In genomic region chr7:141434464-141434863, GRCm38 (mm10) we compare ENCODE assay signal across 8 mouse cellular contexts. TPM values are rescaled to one million over a fixed set of nuclear protein-coding genes. Genes with fewer than 3 reads are reported as not detected.
DNase-seq lines count a peak whose midpoint lies in the region; ATAC-seq and TF ChIP-seq lines count a peak whose summit lies in the region.

No protein-coding gene starts in this region.

- no peaks in the 10 kb centered on the region for H3K9me3 ChIP-seq in kidney, embryonic 14.5 days (ENCODE audit: control insufficient read depth, low read length)
- H3K9me3 ChIP-seq in forebrain, embryonic 13.5 days (replicated peaks): no peaks in the 10 kb centered on the region
- no peaks in the 10 kb centered on the region for H3K9me3 ChIP-seq in intestine, postnatal 0 days (ENCODE audit: control insufficient read depth)
- H3K9me3 ChIP-seq in liver, embryonic 16.5 days (replicated peaks; ENCODE audit: control insufficient read depth, low read length): no peaks in the 10 kb centered on the region

- H3K4me2 ChIP-seq in kidney, embryonic 14.5 days (replicated peaks; ENCODE audit: low read depth, low read length): peak overlapping the region; percentile 75
- peak overlapping the region; percentile 94 for H3K4me2 ChIP-seq in forebrain, embryonic 13.5 days
- peak overlapping the region; percentile 78 for H3K4me2 ChIP-seq in intestine, postnatal 0 days (replicated peaks; ENCODE audit: low read depth)
- peak overlapping the region; percentile 82 for H3K4me2 ChIP-seq in liver, embryonic 16.5 days (ENCODE audit: low read depth, low read length)

- peaks cover 49% of the 10 kb centered on the region for H3K36me3 ChIP-seq in kidney, embryonic 14.5 days (ENCODE audit: control insufficient read depth, insufficient read depth, low read length)
- peaks cover 52% of the 10 kb centered on the region for H3K36me3 ChIP-seq in forebrain, embryonic 13.5 days (ENCODE audit: poor library complexity, severe bottlenecking)
- peaks cover 51% of the 10 kb centered on the region for H3K36me3 ChIP-seq in intestine, postnatal 0 days (ENCODE audit: control insufficient read depth, insufficient read depth)
- peaks cover 13% of the 10 kb centered on the region for H3K36me3 ChIP-seq in liver, embryonic 16.5 days (ENCODE audit: control insufficient read depth, insufficient read depth)
- H3K36me3 ChIP-seq in small intestine, adult 2 months (ENCODE audit: control insufficient read depth, insufficient read depth, low read length): peaks cover 38% of the 10 kb centered on the region

- peaks cover 30% of the 10 kb centered on the region for H3K4me1 ChIP-seq in kidney, embryonic 14.5 days (ENCODE audit: control insufficient read depth, insufficient read depth, low read length)
- H3K4me1 ChIP-seq in bone marrow, adult 2 months (ENCODE audit: control insufficient read depth, insufficient read depth, low read length): peaks cover 4% of the 10 kb centered on the region
- peaks cover 61% of the 10 kb centered on the region for H3K4me1 ChIP-seq in forebrain, embryonic 13.5 days
- peaks cover 16% of the 10 kb centered on the region for H3K4me1 ChIP-seq in intestine, postnatal 0 days (replicated peaks; ENCODE audit: control insufficient read depth, insufficient read depth, low read length)
- peaks cover 45% of the 10 kb centered on the region for H3K4me1 ChIP-seq in liver, embryonic 16.5 days (ENCODE audit: control insufficient read depth, low read depth, low read length)
- peaks cover 28% of the 10 kb centered on the region for H3K4me1 ChIP-seq in small intestine, adult 2 months (ENCODE audit: control insufficient read depth, insufficient read depth, insufficient read length, low read length)

- DNase-seq in kidney, adult 8-10 months: no peak

- no peaks in the 10 kb centered on the region for H3K27me3 ChIP-seq in kidney, embryonic 14.5 days (ENCODE audit: control insufficient read depth, insufficient read depth, low read length)
- H3K27me3 ChIP-seq in forebrain, embryonic 13.5 days: no peaks in the 10 kb centered on the region
- no peaks in the 10 kb centered on the region for H3K27me3 ChIP-seq in intestine, postnatal 0 days (replicated peaks; ENCODE audit: control insufficient read depth, insufficient read depth, low read length)
- H3K27me3 ChIP-seq in liver, embryonic 16.5 days (ENCODE audit: control insufficient read depth, insufficient read depth, low read depth, low read length): no peaks in the 10 kb centered on the region
- no peaks in the 10 kb centered on the region for H3K27me3 ChIP-seq in small intestine, adult 2 months (ENCODE audit: control insufficient read depth, insufficient read depth, low read length)

- no peak for ATAC-seq in kidney, embryonic 14.5 days (ENCODE audit: low FRiP score, low TSS enrichment)
- ATAC-seq in forebrain, embryonic 13.5 days: peak; percentile 33
- no peak for ATAC-seq in intestine, postnatal 0 days
- ATAC-seq in liver, embryonic 16.5 days (ENCODE audit: low read depth): no peak
- no peak for ATAC-seq in megakaryocyte progenitor cell, adult 5-6 weeks (replicated peaks; ENCODE audit: poor library complexity)

- 0 out of 2 replicates have a peak, but pooled peaks have one; percentile 17 for TF ChIP-seq POLR2A in bone marrow, adult 2 months (IDR thresholded peaks at IDR 0.05; ENCODE audit: borderline replicate concordance, control insufficient read depth, low read depth, low read length)
- no peak for TF ChIP-seq POLR2A in small intestine, adult 2 months (IDR thresholded peaks at IDR 0.05; ENCODE audit: low read depth, low read length)

- peak overlapping the region; percentile 47 for H3K4me3 ChIP-seq in kidney, embryonic 14.5 days (ENCODE audit: low read length)
- H3K4me3 ChIP-seq in bone marrow, adult 2 months (replicated peaks; ENCODE audit: control insufficient read depth, low read depth, low read length): peak overlapping the region; percentile 71
- H3K4me3 ChIP-seq in forebrain, embryonic 13.5 days: peak overlapping the region; percentile 61
- peak overlapping the region; percentile 43 for H3K4me3 ChIP-seq in intestine, postnatal 0 days (ENCODE audit: low read depth, low read length)
- H3K4me3 ChIP-seq in liver, embryonic 16.5 days (ENCODE audit: low read depth, low read length): peak overlapping the region; percentile 60
- peak overlapping the region; percentile 74 for H3K4me3 ChIP-seq in small intestine, adult 2 months (ENCODE audit: low read depth, low read length)

- 10% methylated on average over 8 of the region's 8 CpGs for WGBS in kidney, embryonic 14.5 days
- 22% methylated on average over 8 of the region's 8 CpGs for WGBS in bone marrow, adult 2 months
- 10% methylated on average over 8 of the region's 8 CpGs for WGBS in forebrain, embryonic 13.5 days
- 17% methylated on average over 8 of the region's 8 CpGs for WGBS in intestine, postnatal 0 days
- 34% methylated on average over 8 of the region's 8 CpGs for whole genome bisulfite sequencing in liver, embryonic 16.5 days (ENCODE audit: insufficient replicate concordance)
- WGBS in small intestine, adult 2 months: 23% methylated on average over 8 of the region's 8 CpGs

- no peak for TF ChIP-seq CTCF in bone marrow, adult 2 months (IDR thresholded peaks at IDR 0.05; ENCODE audit: control insufficient read depth, insufficient read depth, low read length)
- no peak for TF ChIP-seq CTCF in intestine, postnatal 0 days (IDR thresholded peaks at IDR 0.05; ENCODE audit: low read depth)
- no peak for TF ChIP-seq CTCF in small intestine, adult 2 months (IDR thresholded peaks at IDR 0.05; ENCODE audit: extremely low read depth, insufficient read length, insufficient replicate concordance, low read depth, low read length)

- H3K9ac ChIP-seq in kidney, embryonic 14.5 days (ENCODE audit: low read depth, low read length): peak overlapping the region; percentile 58; the same call in 1 of the 2 replicates
- H3K9ac ChIP-seq in forebrain, embryonic 13.5 days: peak overlapping the region; percentile 82
- H3K9ac ChIP-seq in intestine, postnatal 0 days (ENCODE audit: low read depth, low read length): peak overlapping the region; percentile 40; the same call in 1 of the 2 replicates
- peak overlapping the region; percentile 63 for H3K9ac ChIP-seq in liver, embryonic 16.5 days (ENCODE audit: low read depth, low read length)

- H3K27ac ChIP-seq in kidney, embryonic 14.5 days (ENCODE audit: low read depth, low read length): no peak overlapping the region
- 0 out of 2 replicates have a peak overlapping the region, but pooled peaks have one; percentile 5 for H3K27ac ChIP-seq in bone marrow, adult 2 months (ENCODE audit: control insufficient read depth, insufficient read depth, low read depth, low read length, poor library complexity)
- H3K27ac ChIP-seq in forebrain, embryonic 13.5 days: peak overlapping the region; percentile 87
- H3K27ac ChIP-seq in intestine, postnatal 0 days (ENCODE audit: low read depth, low read length): peak overlapping the region; percentile 78; the same call in 1 of the 2 replicates
- no peak overlapping the region; the same call in 1 of the 2 replicates for H3K27ac ChIP-seq in liver, embryonic 16.5 days (ENCODE audit: low read length)
- peak overlapping the region; percentile 50 for H3K27ac ChIP-seq in small intestine, adult 2 months (ENCODE audit: insufficient read depth, low read depth, low read length)

RNA-seq across cellular contexts. Expression of gene Slc25a22, which starts 3.2 kb away (rescaled TPM):
- 22.0 and 34.1 TPM in 2 replicates for polyA plus RNA-seq in kidney, embryonic 14.5 days (2014; fragmentation: Nextera tagmentation; extraction: Ambion mirVana)
- polyA plus RNA-seq in bone marrow, adult 2 months (2011; ENCODE audit: insufficient read depth, insufficient read length, low replicate concordance, missing spikeins): 18.1 and 30.3 TPM in 2 replicates
- polyA plus RNA-seq in forebrain, embryonic 13.5 days (2015; fragmentation: Nextera tagmentation; extraction: Ambion mirVana): 58.2 and 65.1 TPM in 2 replicates
- polyA plus RNA-seq in intestine, postnatal 0 days (2015; fragmentation: Nextera tagmentation; extraction: Ambion mirVana): 65.8 and 67.7 TPM in 2 replicates
- 18.7 and 20.7 TPM in 2 replicates for polyA plus RNA-seq in liver, embryonic 16.5 days (2015; fragmentation: Nextera tagmentation; extraction: Ambion mirVana)
- polyA plus RNA-seq in small intestine, adult 2 months (2012; rRNA removed): 104 and 488 TPM in 2 replicates
- 15.5 and 19.8 TPM in 2 replicates for total RNA-seq in megakaryocyte progenitor cell, adult 5-6 weeks (2015)
- total RNA-seq in megakaryocyte progenitor cell, adult 5-6 weeks (2017): 4.4 and 5.3 TPM in 2 replicates

RNA-seq across cellular contexts. Expression of gene Cend1, which starts 5.2 kb away (rescaled TPM):
- polyA plus RNA-seq in kidney, embryonic 14.5 days (2014; fragmentation: Nextera tagmentation; extraction: Ambion mirVana): 0.46 and 1.6 TPM in 2 replicates
- polyA plus RNA-seq in bone marrow, adult 2 months (2011; ENCODE audit: insufficient read depth, insufficient read length, low replicate concordance, missing spikeins): 3.4 TPM in 1 of 2 replicates, not detected in the other
- 27.3 and 27.5 TPM in 2 replicates for polyA plus RNA-seq in forebrain, embryonic 13.5 days (2015; fragmentation: Nextera tagmentation; extraction: Ambion mirVana)
- polyA plus RNA-seq in intestine, postnatal 0 days (2015; fragmentation: Nextera tagmentation; extraction: Ambion mirVana): 2.7 and 3.3 TPM in 2 replicates
- polyA plus RNA-seq in liver, embryonic 16.5 days (2015; fragmentation: Nextera tagmentation; extraction: Ambion mirVana): not detected in 2 replicates
- polyA plus RNA-seq in small intestine, adult 2 months (2012; rRNA removed): 0.84 and 1.0 TPM in 2 replicates
- total RNA-seq in megakaryocyte progenitor cell, adult 5-6 weeks (2015): not detected in 2 replicates
- total RNA-seq in megakaryocyte progenitor cell, adult 5-6 weeks (2017): not detected in 2 replicates

RNA-seq across cellular contexts. Expression of gene Pidd1, which starts 9.4 kb away (rescaled TPM):
- polyA plus RNA-seq in kidney, embryonic 14.5 days (2014; fragmentation: Nextera tagmentation; extraction: Ambion mirVana): 9.1 and 14.1 TPM in 2 replicates
- polyA plus RNA-seq in bone marrow, adult 2 months (2011; ENCODE audit: insufficient read depth, insufficient read length, low replicate concordance, missing spikeins): 19.4 and 39.6 TPM in 2 replicates
- polyA plus RNA-seq in forebrain, embryonic 13.5 days (2015; fragmentation: Nextera tagmentation; extraction: Ambion mirVana): 10.9 and 13.4 TPM in 2 replicates
- 1.4 and 1.6 TPM in 2 replicates for polyA plus RNA-seq in intestine, postnatal 0 days (2015; fragmentation: Nextera tagmentation; extraction: Ambion mirVana)
- polyA plus RNA-seq in liver, embryonic 16.5 days (2015; fragmentation: Nextera tagmentation; extraction: Ambion mirVana): 8.8 and 9.7 TPM in 2 replicates
- polyA plus RNA-seq in small intestine, adult 2 months (2012; rRNA removed): 5.8 and 13.9 TPM in 2 replicates
- 14.2 and 14.4 TPM in 2 replicates for total RNA-seq in megakaryocyte progenitor cell, adult 5-6 weeks (2015)
- 9.7 and 11.2 TPM in 2 replicates for total RNA-seq in megakaryocyte progenitor cell, adult 5-6 weeks (2017)

RNA-seq across cellular contexts. Expression of gene Rplp2, which starts 12.7 kb away (rescaled TPM):
- 1,491 and 1,701 TPM in 2 replicates for polyA plus RNA-seq in kidney, embryonic 14.5 days (2014; fragmentation: Nextera tagmentation; extraction: Ambion mirVana)
- 2,580 and 2,615 TPM in 2 replicates for polyA plus RNA-seq in bone marrow, adult 2 months (2011; ENCODE audit: insufficient read depth, insufficient read length, low replicate concordance, missing spikeins)
- polyA plus RNA-seq in forebrain, embryonic 13.5 days (2015; fragmentation: Nextera tagmentation; extraction: Ambion mirVana): 939 and 1,119 TPM in 2 replicates
- polyA plus RNA-seq in intestine, postnatal 0 days (2015; fragmentation: Nextera tagmentation; extraction: Ambion mirVana): 968 and 992 TPM in 2 replicates
- 644 and 698 TPM in 2 replicates for polyA plus RNA-seq in liver, embryonic 16.5 days (2015; fragmentation: Nextera tagmentation; extraction: Ambion mirVana)
- polyA plus RNA-seq in small intestine, adult 2 months (2012; rRNA removed): 287 and 441 TPM in 2 replicates
- 2,968 and 3,129 TPM in 2 replicates for total RNA-seq in megakaryocyte progenitor cell, adult 5-6 weeks (2015)
- 2,070 and 2,265 TPM in 2 replicates for total RNA-seq in megakaryocyte progenitor cell, adult 5-6 weeks (2017)

RNA-seq across cellular contexts. Expression of gene Gatd1, which starts 20.5 kb away (rescaled TPM):
- polyA plus RNA-seq in kidney, embryonic 14.5 days (2014; fragmentation: Nextera tagmentation; extraction: Ambion mirVana): 50.7 and 54.5 TPM in 2 replicates
- 26.2 and 33.6 TPM in 2 replicates for polyA plus RNA-seq in bone marrow, adult 2 months (2011; ENCODE audit: insufficient read depth, insufficient read length, low replicate concordance, missing spikeins)
- polyA plus RNA-seq in forebrain, embryonic 13.5 days (2015; fragmentation: Nextera tagmentation; extraction: Ambion mirVana): 53.2 and 55.6 TPM in 2 replicates
- 34.3 and 37.1 TPM in 2 replicates for polyA plus RNA-seq in intestine, postnatal 0 days (2015; fragmentation: Nextera tagmentation; extraction: Ambion mirVana)
- 13.5 and 14.3 TPM in 2 replicates for polyA plus RNA-seq in liver, embryonic 16.5 days (2015; fragmentation: Nextera tagmentation; extraction: Ambion mirVana)
- polyA plus RNA-seq in small intestine, adult 2 months (2012; rRNA removed): 23.8 and 48.4 TPM in 2 replicates
- 21.9 and 25.9 TPM in 2 replicates for total RNA-seq in megakaryocyte progenitor cell, adult 5-6 weeks (2015)
- 13.5 and 16.3 TPM in 2 replicates for total RNA-seq in megakaryocyte progenitor cell, adult 5-6 weeks (2017)

Comparison
In these comparisons a context has a peak if more than half of its experiments do, and no peak if none do; other contexts are left out.
1. H3K27ac ChIP-seq: peak in bone marrow, adult 2 months (single experiment), forebrain, embryonic 13.5 days (single experiment), intestine, postnatal 0 days (single experiment) and small intestine, adult 2 months (single experiment); none in kidney, embryonic 14.5 days (single experiment) and liver, embryonic 16.5 days (single experiment).
2. Peak in every context shown above with its lines, with median percentiles within 50 percentile points of each other: H3K4me2 ChIP-seq, H3K4me3 ChIP-seq and H3K9ac ChIP-seq.